Mouse (Mus musculus) C2C12 (cell line): ENCODE measurements around the gene Slc35f6.

Source experiments
- CTCF ChIP-seq: IDR thresholded peaks from one replicate; pipeline ENCODE4 v1.5.1; 2011; ENCODE audit not compliant: control insufficient read depth, insufficient read depth, insufficient read length
- MYOG ChIP-seq: IDR thresholded peaks from one replicate; pipeline ENCODE4 v1.6.1; 2011; ENCODE audit not compliant: control insufficient read depth, insufficient read length; ENCODE audit errors: extremely low read depth
- USF1 ChIP-seq: IDR thresholded peaks from one replicate; pipeline ENCODE4 v1.6.1; 2011; ENCODE audit warnings: low read depth, mild to moderate bottlenecking, control low read depth, moderate library complexity

- TF ChIP-seq CTCF (no peak), USF1 (no peak), MYOG (no peak)
Measured at GRCm38 (mm10) chr5:30622841-30623185, 24.9 kb upstream of the Slc35f6 start.
